Mouse (Mus musculus) splenic B cell, adult 2 months (primary cell): ENCODE measurements around the gene Kras.

Source experiments
- DNase-seq: peaks from one replicate; pipeline ENCODE4 v3.0.0-alpha.2; 2011; ENCODE audit warnings: low read depth, low spot score
- H3K27me3 ChIP-seq: 2 replicates; pipeline ENCODE4 v1.6.1; 2012; ENCODE audit warnings: mild to moderate bottlenecking, low read length, moderate library complexity, mixed read lengths; ENCODE audit not compliant: control insufficient read depth, poor library complexity, insufficient read depth, severe bottlenecking
- H3K36me3 ChIP-seq: 2 replicates; pipeline ENCODE4 v1.6.1; 2012; ENCODE audit warnings: mild to moderate bottlenecking, low read length, moderate library complexity, mixed read lengths; ENCODE audit not compliant: control insufficient read depth, poor library complexity, insufficient read depth, severe bottlenecking

The Kras gene

GRCm38 (mm10) chr6:145250185-145250791 lies at the start of gene Kras:
Kras (minus strand) TSS chr6:145250239.
- no peaks in the 10 kb centered on the region for H3K27me3 ChIP-seq

GRCm38 (mm10) chr6:145297626-145298025 lies 47.6 kb upstream of the Kras start:
- H3K27me3 ChIP-seq = no peaks in the 10 kb centered on the region
- no peaks in the 10 kb centered on the region for H3K36me3 ChIP-seq
- no peak for DNase-seq

More at GRCm38 (mm10) chr6:145250185-145250791, at the start of gene Kras:
- no peaks in the 10 kb centered on the region for H3K36me3 ChIP-seq
- peak; percentile 93 for DNase-seq

GRCm38 (mm10) chr6:145296979-145297378 lies 46.9 kb upstream of the Kras start:
- no peaks in the 10 kb centered on the region for H3K27me3 ChIP-seq
- DNase-seq = no peak
- no peaks in the 10 kb centered on the region for H3K36me3 ChIP-seq

- DNase-seq = no peak
- no peaks in the 10 kb centered on the region for H3K27me3 ChIP-seq
- H3K36me3 ChIP-seq = no peaks in the 10 kb centered on the region
These were observed 45.1 kb upstream of the Kras start for GRCm38 (mm10) chr6:145295171-145295570.

- Histone ChIP-seq H3K27me3 (no peaks in the 10 kb centered on the region), H3K36me3 (no peaks in the 10 kb centered on the region)
- no peak for DNase-seq
These were observed 43.1 kb upstream of the Kras start for GRCm38 (mm10) chr6:145293156-145293555.

GRCm38 (mm10) chr6:145291383-145292289 lies 41.6 kb upstream of the Kras start:
- H3K27me3 ChIP-seq = no peaks in the 10 kb centered on the region
- no peaks in the 10 kb centered on the region for H3K36me3 ChIP-seq
- DNase-seq = peak; percentile 49

GRCm38 (mm10) chr6:145285656-145286055 lies 35.6 kb upstream of the Kras start:
- Histone ChIP-seq H3K27me3 (no peaks in the 10 kb centered on the region), H3K36me3 (no peaks in the 10 kb centered on the region)
- no peak for DNase-seq

GRCm38 (mm10) chr6:145284286-145284685 lies 34.2 kb upstream of the Kras start:
- H3K36me3 ChIP-seq = no peaks in the 10 kb centered on the region
- no peak for DNase-seq

GRCm38 (mm10) chr6:145277138-145277763 lies 27.2 kb upstream of the Kras start:
- DNase-seq = no peak
- no peaks in the 10 kb centered on the region for H3K27me3 ChIP-seq
- H3K36me3 ChIP-seq = no peaks in the 10 kb centered on the region

More at GRCm38 (mm10) chr6:145284286-145284685, 34.2 kb upstream of the Kras start:
- no peaks in the 10 kb centered on the region for H3K27me3 ChIP-seq

GRCm38 (mm10) chr6:145276265-145276780 lies 26.3 kb upstream of the Kras start:
- peak; percentile 93 for DNase-seq
- Histone ChIP-seq H3K36me3 (no peaks in the 10 kb centered on the region), H3K27me3 (no peaks in the 10 kb centered on the region)

- no peaks in the 10 kb centered on the region for H3K27me3 ChIP-seq
- no peaks in the 10 kb centered on the region for H3K36me3 ChIP-seq
- peak; percentile 86 for DNase-seq
These were observed 25.7 kb upstream of the Kras start for GRCm38 (mm10) chr6:145275586-145276219.

GRCm38 (mm10) chr6:145273971-145274620 lies 24.1 kb upstream of the Kras start:
- DNase-seq = no peak

GRCm38 (mm10) chr6:145272142-145272937 lies 22.3 kb upstream of the Kras start:
- Histone ChIP-seq H3K36me3 (no peaks in the 10 kb centered on the region), H3K27me3 (no peaks in the 10 kb centered on the region)
- DNase-seq = no peak

More at GRCm38 (mm10) chr6:145273971-145274620, 24.1 kb upstream of the Kras start:
- H3K27me3 ChIP-seq = no peaks in the 10 kb centered on the region
- no peaks in the 10 kb centered on the region for H3K36me3 ChIP-seq
